ENCODE assay signal across 20 mouse cellular contexts in the genomic region with DNA sequence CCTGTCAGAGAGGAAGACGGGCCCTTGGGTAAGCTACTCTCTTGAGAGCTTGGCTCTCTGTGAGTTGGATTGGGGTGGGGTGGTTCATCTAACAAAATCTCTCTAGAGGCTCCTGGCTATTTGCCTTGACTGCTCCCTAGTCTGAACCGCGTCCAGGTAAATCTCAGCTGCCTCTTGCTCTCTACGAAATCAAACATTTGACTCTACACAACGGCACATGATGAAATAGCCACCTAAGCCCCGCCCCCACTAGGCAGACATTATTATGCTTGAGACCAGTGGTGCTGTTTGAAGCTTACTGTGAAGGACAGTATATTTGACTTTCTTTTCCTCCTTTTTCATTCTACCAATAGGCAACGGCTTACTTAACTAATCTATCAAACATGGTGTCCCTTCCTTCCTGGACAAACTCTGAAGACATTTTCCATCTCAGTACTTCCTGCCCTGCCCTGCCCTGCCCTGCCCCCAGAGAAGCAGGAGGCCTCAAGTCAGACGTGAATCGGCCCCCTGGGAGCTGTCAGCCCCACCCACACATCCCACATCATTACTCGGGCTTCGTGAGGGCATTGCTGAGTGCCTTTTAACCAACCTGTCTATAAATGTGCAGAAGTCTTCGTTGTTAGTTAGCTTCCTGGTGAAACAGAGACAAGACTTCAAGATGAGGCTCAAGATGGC.
DNase-seq lines count a peak whose midpoint lies in the region; ATAC-seq and TF ChIP-seq lines count a peak whose summit lies in the region.
"Had no signal": no experiment of that assay in that cellular context is flagged by ENCODE, and none has a peak within 500 bp of the region (broad histone marks: within the 10 kb centered on the region; RNA-seq: fewer than 3 reads in every experiment).

No protein-coding gene starts in this region.

- H3K27ac ChIP-seq in thymus, adult 2 months (ENCODE audit: control insufficient read depth, insufficient read depth, low read length) = no peak overlapping the region
- no peak overlapping the region for H3K27ac ChIP-seq in cerebellum, adult 2 months (ENCODE audit: insufficient read depth, low read length)
- H3K27ac ChIP-seq: hindbrain, embryonic 10.5 days; limb, embryonic 10.5 days; midbrain, embryonic 13.5 days; neural tube, embryonic 12.5 days had no signal

- no peaks in the 10 kb centered on the region for H3K36me3 ChIP-seq in thymus, adult 2 months (ENCODE audit: control insufficient read depth, insufficient read depth, low read length)
- H3K36me3 ChIP-seq: hindbrain, embryonic 10.5 days; limb, embryonic 10.5 days; midbrain, embryonic 13.5 days; neural tube, embryonic 12.5 days had no signal

- TF ChIP-seq CTCF in thymus, adult 2 months (IDR thresholded peaks at IDR 0.05; ENCODE audit: borderline replicate concordance, control insufficient read depth, extremely low read depth, insufficient read depth, low read length, poor library complexity) = no peak
- no peak for TF ChIP-seq CTCF in lung, adult 2 months (IDR thresholded peaks at IDR 0.05; ENCODE audit: insufficient read depth, low read length)
- TF ChIP-seq CTCF in cerebellum, adult 2 months (IDR thresholded peaks at IDR 0.05; ENCODE audit: borderline replicate concordance, insufficient read depth, low read depth, low read length) = no peak

- peak; percentile 23 for DNase-seq in thymus, adult 2 months
- no peak for DNase-seq in thymus, postnatal 25 days
- DNase-seq in lung, adult 2 months = peak; percentile 57
- DNase-seq in thymus, postnatal 4 days = peak; percentile 28
- no peak for DNase-seq in cerebellum, adult 2 months
- DNase-seq in adipocyte (ENCODE audit: low spot score) = no peak
- DNase-seq in urinary bladder, postnatal 10 days (ENCODE audit: low spot score) = no peak
- DNase-seq: adrenal gland, adult 2 months; cerebellum, adult 9-11 months; forebrain, postnatal 0 days; gastrocnemius, postnatal 25 days; kidney, postnatal 14 days had no signal

- 53% methylated on average over 12 of the region's 12 CpGs for WGBS in thymus, adult 2 months
- 48% methylated on average over 12 of the region's 12 CpGs for WGBS in lung, adult 2 months
- 70% methylated on average over 12 of the region's 12 CpGs for WGBS in cerebellum, adult 2 months

- H3K4me1 ChIP-seq in thymus, adult 2 months (replicated peaks; ENCODE audit: control insufficient read depth, insufficient read depth, low read length) = peaks cover 15% of the 10 kb centered on the region
- no peaks in the 10 kb centered on the region for H3K4me1 ChIP-seq in lung, adult 2 months (ENCODE audit: control insufficient read depth, insufficient read depth, low read length)
- H3K4me1 ChIP-seq in cerebellum, adult 2 months (ENCODE audit: control insufficient read depth, insufficient read depth, low read length) = no peaks in the 10 kb centered on the region
- H3K4me1 ChIP-seq: hindbrain, embryonic 10.5 days; midbrain, embryonic 13.5 days; neural tube, embryonic 12.5 days had no signal

- no peaks in the 10 kb centered on the region for H3K27me3 ChIP-seq in thymus, adult 2 months (ENCODE audit: control insufficient read depth, insufficient read depth, low read length)
- no peaks in the 10 kb centered on the region for H3K27me3 ChIP-seq in cerebellum, adult 2 months (ENCODE audit: control insufficient read depth, insufficient read depth, low read length)
- H3K27me3 ChIP-seq: midbrain, embryonic 13.5 days; neural tube, embryonic 12.5 days; Patski had no signal

- TF ChIP-seq POLR2A in thymus, adult 2 months (IDR thresholded peaks at IDR 0.05; ENCODE audit: control insufficient read depth, extremely low read depth, insufficient read depth, low read length, poor library complexity) = no peak
- TF ChIP-seq POLR2A in lung, adult 2 months (IDR thresholded peaks at IDR 0.05; ENCODE audit: borderline replicate concordance, extremely low read depth, low read depth, low read length) = no peak
- no peak for TF ChIP-seq POLR2A in cerebellum, adult 2 months (IDR thresholded peaks at IDR 0.05; ENCODE audit: borderline replicate concordance, insufficient read depth, low read length)

- 0 out of 2 replicates have a peak, but pooled peaks have one; percentile 24 for ATAC-seq in megakaryocyte-erythroid progenitor cell, adult 5-6 weeks (replicated peaks; ENCODE audit: low FRiP score, low TSS enrichment, poor library complexity, severe bottlenecking)
- ATAC-seq: forebrain, postnatal 0 days; inflammation-experienced regulatory T-cells, adult 6 months; midbrain, embryonic 13.5 days; Patski had no signal

- no peak overlapping the region for H3K4me3 ChIP-seq in thymus, adult 2 months (ENCODE audit: control insufficient read depth, insufficient read depth, low read length)
- H3K4me3 ChIP-seq in lung, adult 2 months (replicated peaks; ENCODE audit: extremely low read depth, low read depth, low read length) = no peak overlapping the region
- no peak overlapping the region for H3K4me3 ChIP-seq in cerebellum, adult 2 months (replicated peaks; ENCODE audit: insufficient read depth, low read depth, low read length)
- H3K4me3 ChIP-seq: erythroblast, embryonic 14.5 days; hindbrain, embryonic 10.5 days; limb, embryonic 10.5 days; midbrain, embryonic 13.5 days; neural tube, embryonic 12.5 days had no signal

Comparison
In these comparisons a context has a peak if more than half of its experiments do, and no peak if none do; other contexts are left out.
1. DNase-seq: peak in thymus, adult 2 months (single experiment), lung, adult 2 months (single experiment) and thymus, postnatal 4 days (single experiment); none in thymus, postnatal 25 days (single experiment), cerebellum, adult 2 months (0 of 2), adipocyte (single experiment) and urinary bladder, postnatal 10 days (single experiment).